Mouse (Mus musculus): ENCODE measurements at regions not wholly inside any gene's neighbourhood (a gene's known extent, or its start where the extent isn't known, plus 50 kb on each side); places are given as distances from the start of the nearest gene placed in this dataset.

GRCm38 (mm10) chr9:98703331-98703730 is 101.9 kb upstream of the Mrps22 start:
- no peaks in the 10 kb centered on the region for H3K9me3 ChIP-seq (ENCODE audit: control insufficient read depth, low read length)
- H3K4me3 ChIP-seq (ENCODE audit: low read depth, low read length) = no peak overlapping the region
- H3K36me3 ChIP-seq (ENCODE audit: control insufficient read depth, insufficient read depth, low read length) = no peaks in the 10 kb centered on the region
- H3K9ac ChIP-seq (ENCODE audit: low read depth, low read length) = no peak overlapping the region
- no peak overlapping the region for H3K27ac ChIP-seq (ENCODE audit: low read depth, low read length)
- H3K4me1 ChIP-seq (replicated peaks; ENCODE audit: control insufficient read depth, insufficient read depth, low read length) = no peaks in the 10 kb centered on the region
- no peak for ATAC-seq (ENCODE audit: low FRiP score)
- WGBS = 82% methylated on average over 9 of the region's 9 CpGs
- no peak for DNase-seq (ENCODE audit: low spot score)
- H3K4me2 ChIP-seq (replicated peaks; ENCODE audit: low read depth, low read length) = no peak overlapping the region
- no peaks in the 10 kb centered on the region for H3K27me3 ChIP-seq (ENCODE audit: control insufficient read depth, insufficient read depth, low read length)

GRCm38 (mm10) chr9:98700571-98700970 is 99.1 kb upstream of the Mrps22 start:
- H3K36me3 ChIP-seq (ENCODE audit: control insufficient read depth, insufficient read depth, low read length) = no peaks in the 10 kb centered on the region
- DNase-seq (ENCODE audit: low spot score) = no peak
- WGBS = 83% methylated on average over 5 of the region's 5 CpGs
- H3K27me3 ChIP-seq (ENCODE audit: control insufficient read depth, insufficient read depth, low read length) = no peaks in the 10 kb centered on the region
- H3K27ac ChIP-seq (ENCODE audit: low read depth, low read length) = no peak overlapping the region
- no peak overlapping the region for H3K4me3 ChIP-seq (ENCODE audit: low read depth, low read length)
- ATAC-seq (ENCODE audit: low FRiP score) = no peak
- H3K4me1 ChIP-seq (replicated peaks; ENCODE audit: control insufficient read depth, insufficient read depth, low read length) = no peaks in the 10 kb centered on the region
- H3K9me3 ChIP-seq (ENCODE audit: control insufficient read depth, low read length) = no peaks in the 10 kb centered on the region
- no peak overlapping the region for H3K4me2 ChIP-seq (replicated peaks; ENCODE audit: low read depth, low read length)
- H3K9ac ChIP-seq (ENCODE audit: low read depth, low read length) = no peak overlapping the region

GRCm38 (mm10) chr9:98697155-98697554 is 95.7 kb upstream of the Mrps22 start:
- Histone ChIP-seq H3K9ac (ENCODE audit: low read depth, low read length) (no peak overlapping the region), H3K4me3 (ENCODE audit: low read depth, low read length) (no peak overlapping the region), H3K4me2 (replicated peaks; ENCODE audit: low read depth, low read length) (no peak overlapping the region), H3K36me3 (ENCODE audit: control insufficient read depth, insufficient read depth, low read length) (no peaks in the 10 kb centered on the region), H3K27ac (ENCODE audit: low read depth, low read length) (no peak overlapping the region), H3K4me1 (replicated peaks; ENCODE audit: control insufficient read depth, insufficient read depth, low read length) (no peaks in the 10 kb centered on the region), H3K9me3 (ENCODE audit: control insufficient read depth, low read length) (no peaks in the 10 kb centered on the region), H3K27me3 (ENCODE audit: control insufficient read depth, insufficient read depth, low read length) (no peaks in the 10 kb centered on the region)
- ATAC-seq (ENCODE audit: low FRiP score) = no peak
- 41% methylated on average over 7 of the region's 7 CpGs for WGBS
- DNase-seq (ENCODE audit: low spot score) = peak; percentile 41

GRCm38 (mm10) chr9:98695035-98695434 is 93.6 kb upstream of the Mrps22 start:
- no peak overlapping the region for H3K4me3 ChIP-seq (ENCODE audit: low read depth, low read length)
- DNase-seq (ENCODE audit: low spot score) = no peak

GRCm38 (mm10) chr9:98690839-98691516 is 89.5 kb upstream of the Mrps22 start:
- Histone ChIP-seq H3K36me3 (ENCODE audit: control insufficient read depth, insufficient read depth, low read length) (no peaks in the 10 kb centered on the region), H3K9me3 (ENCODE audit: control insufficient read depth, low read length) (no peaks in the 10 kb centered on the region), H3K4me2 (replicated peaks; ENCODE audit: low read depth, low read length) (no peak overlapping the region), H3K4me1 (replicated peaks; ENCODE audit: control insufficient read depth, insufficient read depth, low read length) (no peaks in the 10 kb centered on the region), H3K27ac (ENCODE audit: low read depth, low read length) (no peak overlapping the region), H3K4me3 (ENCODE audit: low read depth, low read length) (no peak overlapping the region), H3K9ac (ENCODE audit: low read depth, low read length) (no peak overlapping the region), H3K27me3 (ENCODE audit: control insufficient read depth, insufficient read depth, low read length) (no peaks in the 10 kb centered on the region)
- 82% methylated on average over 14 of the region's 14 CpGs for WGBS
- no peak for ATAC-seq (ENCODE audit: low FRiP score)
- DNase-seq (ENCODE audit: low spot score) = peak; percentile 52

More at GRCm38 (mm10) chr9:98695035-98695434, 93.6 kb upstream of the Mrps22 start:
- Histone ChIP-seq H3K36me3 (ENCODE audit: control insufficient read depth, insufficient read depth, low read length) (no peaks in the 10 kb centered on the region), H3K4me1 (replicated peaks; ENCODE audit: control insufficient read depth, insufficient read depth, low read length) (no peaks in the 10 kb centered on the region), H3K9ac (ENCODE audit: low read depth, low read length) (no peak overlapping the region), H3K9me3 (ENCODE audit: control insufficient read depth, low read length) (no peaks in the 10 kb centered on the region), H3K27ac (ENCODE audit: low read depth, low read length) (no peak overlapping the region), H3K27me3 (ENCODE audit: control insufficient read depth, insufficient read depth, low read length) (no peaks in the 10 kb centered on the region), H3K4me2 (replicated peaks; ENCODE audit: low read depth, low read length) (no peak overlapping the region)
- ATAC-seq (ENCODE audit: low FRiP score) = no peak
- 76% methylated on average over 10 of the region's 10 CpGs for WGBS

- H3K27ac ChIP-seq (ENCODE audit: low read depth, low read length) = no peak overlapping the region
- H3K4me1 ChIP-seq (replicated peaks; ENCODE audit: control insufficient read depth, insufficient read depth, low read length) = no peaks in the 10 kb centered on the region
- WGBS = 86% methylated on average over 7 of the region's 7 CpGs
- H3K27me3 ChIP-seq (ENCODE audit: control insufficient read depth, insufficient read depth, low read length) = no peaks in the 10 kb centered on the region
- ATAC-seq (ENCODE audit: low FRiP score) (no peak), DNase-seq (ENCODE audit: low spot score) (no peak)
- H3K4me3 ChIP-seq (ENCODE audit: low read depth, low read length) = no peak overlapping the region
- no peaks in the 10 kb centered on the region for H3K9me3 ChIP-seq (ENCODE audit: control insufficient read depth, low read length)
- H3K36me3 ChIP-seq (ENCODE audit: control insufficient read depth, insufficient read depth, low read length) = no peaks in the 10 kb centered on the region
- no peak overlapping the region for H3K9ac ChIP-seq (ENCODE audit: low read depth, low read length)
- H3K4me2 ChIP-seq (replicated peaks; ENCODE audit: low read depth, low read length) = no peak overlapping the region
These were observed 84.1 kb upstream of the Mrps22 start for GRCm38 (mm10) chr9:98685548-98685947.

- Histone ChIP-seq H3K36me3 (ENCODE audit: control insufficient read depth, insufficient read depth, low read length) (no peaks in the 10 kb centered on the region), H3K27me3 (ENCODE audit: control insufficient read depth, insufficient read depth, low read length) (no peaks in the 10 kb centered on the region), H3K9ac (ENCODE audit: low read depth, low read length) (no peak overlapping the region), H3K4me1 (replicated peaks; ENCODE audit: control insufficient read depth, insufficient read depth, low read length) (no peaks in the 10 kb centered on the region), H3K9me3 (ENCODE audit: control insufficient read depth, low read length) (no peaks in the 10 kb centered on the region), H3K4me2 (replicated peaks; ENCODE audit: low read depth, low read length) (no peak overlapping the region), H3K4me3 (ENCODE audit: low read depth, low read length) (no peak overlapping the region), H3K27ac (ENCODE audit: low read depth, low read length) (no peak overlapping the region)
- no peak for ATAC-seq (ENCODE audit: low FRiP score)
- no peak for DNase-seq (ENCODE audit: low spot score)
- WGBS = 91% methylated on average over 6 of the region's 6 CpGs
These were observed 82.9 kb upstream of the Mrps22 start for GRCm38 (mm10) chr9:98684336-98684735.

- no peak overlapping the region for H3K27ac ChIP-seq (ENCODE audit: low read depth, low read length)
These were observed 74.2 kb upstream of the Mrps22 start for GRCm38 (mm10) chr9:98675612-98676011.

GRCm38 (mm10) chr9:98673461-98674114 is 72.1 kb upstream of the Mrps22 start:
- no peaks in the 10 kb centered on the region for H3K27me3 ChIP-seq (ENCODE audit: control insufficient read depth, insufficient read depth, low read length)
- no peak overlapping the region for H3K27ac ChIP-seq (ENCODE audit: low read depth, low read length)
- WGBS = 88% methylated on average over 13 of the region's 13 CpGs
- no peaks in the 10 kb centered on the region for H3K36me3 ChIP-seq (ENCODE audit: control insufficient read depth, insufficient read depth, low read length)
- no peak overlapping the region for H3K9ac ChIP-seq (ENCODE audit: low read depth, low read length)
- H3K9me3 ChIP-seq (ENCODE audit: control insufficient read depth, low read length) = no peaks in the 10 kb centered on the region
- H3K4me3 ChIP-seq (ENCODE audit: low read depth, low read length) = no peak overlapping the region
- ATAC-seq (ENCODE audit: low FRiP score) = no peak
- no peaks in the 10 kb centered on the region for H3K4me1 ChIP-seq (replicated peaks; ENCODE audit: control insufficient read depth, insufficient read depth, low read length)
- H3K4me2 ChIP-seq (replicated peaks; ENCODE audit: low read depth, low read length) = no peak overlapping the region
- DNase-seq (ENCODE audit: low spot score) = no peak

More at GRCm38 (mm10) chr9:98675612-98676011, 74.2 kb upstream of the Mrps22 start:
- H3K4me1 ChIP-seq (replicated peaks; ENCODE audit: control insufficient read depth, insufficient read depth, low read length) = no peaks in the 10 kb centered on the region
- 87% methylated on average over 7 of the region's 7 CpGs for WGBS
- no peak for ATAC-seq (ENCODE audit: low FRiP score)
- H3K36me3 ChIP-seq (ENCODE audit: control insufficient read depth, insufficient read depth, low read length) = no peaks in the 10 kb centered on the region
- H3K27me3 ChIP-seq (ENCODE audit: control insufficient read depth, insufficient read depth, low read length) = no peaks in the 10 kb centered on the region
- no peak overlapping the region for H3K9ac ChIP-seq (ENCODE audit: low read depth, low read length)
- H3K9me3 ChIP-seq (ENCODE audit: control insufficient read depth, low read length) = no peaks in the 10 kb centered on the region
- no peak overlapping the region for H3K4me3 ChIP-seq (ENCODE audit: low read depth, low read length)
- no peak overlapping the region for H3K4me2 ChIP-seq (replicated peaks; ENCODE audit: low read depth, low read length)
- no peak for DNase-seq (ENCODE audit: low spot score)
